Mouse (Mus musculus): ENCODE measurements around the gene Fam163b.

DNA sequence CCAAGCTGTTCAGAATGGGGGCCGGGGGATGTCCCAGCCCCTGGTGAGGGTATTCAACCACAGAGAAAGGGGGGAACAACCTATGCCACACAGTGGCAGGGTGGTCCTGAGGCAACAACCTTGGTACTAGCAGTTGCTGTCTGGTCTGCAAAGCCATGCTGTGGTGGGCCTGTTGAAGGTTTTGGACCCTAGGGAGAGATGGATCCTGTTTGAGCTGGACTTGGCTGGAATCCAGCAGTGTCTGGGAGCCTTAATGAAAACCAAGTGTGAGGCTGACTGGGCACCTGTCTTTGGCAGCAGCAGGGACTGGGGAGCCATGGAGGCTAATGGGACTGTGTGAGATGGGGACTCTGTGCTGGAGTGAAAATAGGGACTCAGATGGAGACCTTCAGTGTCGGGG is 62.6 kb downstream of the Fam163b start:
- no peak for TF ChIP-seq GATA1 (IDR thresholded peaks at IDR 0.05; ENCODE audit: low read length)
- no peak for TF ChIP-seq TAL1 (IDR thresholded peaks at IDR 0.05; ENCODE audit: low read length)
